Mouse (Mus musculus): ENCODE results near the gene Plxdc1. TPM values are rescaled to one million over a fixed set of nuclear protein-coding genes. Genes with fewer than 3 reads are reported as not detected.

The Plxdc1 gene
- polyA plus RNA-seq, 2 experiments, result 0.20 to 0.38 TPM

DNA sequence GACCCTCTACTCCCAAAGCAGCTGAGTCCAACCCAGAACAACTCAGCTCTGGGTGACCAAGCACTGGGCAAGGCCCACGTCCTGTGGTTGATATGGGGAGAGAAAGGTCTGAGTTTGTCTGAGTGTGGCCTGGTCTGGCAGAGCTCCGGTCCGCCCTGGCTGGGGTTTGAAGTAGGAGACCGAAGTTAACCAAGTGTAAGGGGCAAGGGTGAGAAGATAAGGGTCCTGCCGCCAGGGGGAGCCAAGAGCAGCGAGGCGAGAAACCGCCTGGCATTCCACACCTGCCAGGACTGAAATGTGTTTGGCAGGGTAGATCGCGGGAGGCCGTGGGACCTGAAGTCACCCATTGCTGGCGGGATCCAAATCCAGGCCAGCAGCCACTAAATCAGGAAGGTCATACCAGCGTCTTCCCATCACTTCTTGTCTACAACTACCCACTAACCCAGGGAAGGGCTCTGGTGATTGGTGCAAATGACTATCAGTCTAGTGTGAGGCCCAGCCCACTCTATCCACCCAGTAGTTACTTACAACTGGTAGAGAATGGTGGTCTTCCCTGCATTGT, 8.4 kb upstream of the Plxdc1 start:
- Histone ChIP-seq H3K4me1 (replicated peaks; ENCODE audit: control insufficient read depth in 2 of 2, insufficient read depth in 2 of 2, low read length in 1 of 2) (peaks cover under 1 to 17% of the 10 kb centered on the region in 2 experiments; a peak in 3 of 4 replicates), H3K4me3 (ENCODE audit: insufficient read depth in 1 of 2, low read depth in 2 of 2, low read length in 2 of 2) (peak overlapping the region; percentile 36 to 42), H3K27ac (no peak overlapping the region), H3K36me3 (replicated peaks; ENCODE audit: control insufficient read depth, insufficient read depth, low read depth) (no peaks in the 10 kb centered on the region), H3K27me3 (ENCODE audit: control insufficient read depth, insufficient read depth, low read length) (no peaks in the 10 kb centered on the region; the same call in 1 of the 2 replicates), H3K9ac (replicated peaks) (no peak overlapping the region), H3K9me3 (ENCODE audit: control insufficient read depth, low read length) (no peaks in the 10 kb centered on the region), H3K4me2 (ENCODE audit: low read depth) (peak overlapping the region; percentile 74)
- WGBS (ENCODE audit: insufficient replicate concordance), result 2% methylated on average over 13 of the region's 13 CpGs
- DNase-seq (ENCODE audit: low read depth in 3 of 3, low spot score in 3 of 3), result peak in 2 of 3 experiments; percentile 47 to 55
- TF ChIP-seq CTCF (IDR thresholded peaks at IDR 0.05; ENCODE audit: low read depth), result peak; percentile 94
- TF ChIP-seq EP300 (IDR thresholded peaks at IDR 0.05; ENCODE audit: low read depth), result no peak
- peak; percentile 63 for ATAC-seq (ENCODE audit: insufficient read depth)

DNA sequence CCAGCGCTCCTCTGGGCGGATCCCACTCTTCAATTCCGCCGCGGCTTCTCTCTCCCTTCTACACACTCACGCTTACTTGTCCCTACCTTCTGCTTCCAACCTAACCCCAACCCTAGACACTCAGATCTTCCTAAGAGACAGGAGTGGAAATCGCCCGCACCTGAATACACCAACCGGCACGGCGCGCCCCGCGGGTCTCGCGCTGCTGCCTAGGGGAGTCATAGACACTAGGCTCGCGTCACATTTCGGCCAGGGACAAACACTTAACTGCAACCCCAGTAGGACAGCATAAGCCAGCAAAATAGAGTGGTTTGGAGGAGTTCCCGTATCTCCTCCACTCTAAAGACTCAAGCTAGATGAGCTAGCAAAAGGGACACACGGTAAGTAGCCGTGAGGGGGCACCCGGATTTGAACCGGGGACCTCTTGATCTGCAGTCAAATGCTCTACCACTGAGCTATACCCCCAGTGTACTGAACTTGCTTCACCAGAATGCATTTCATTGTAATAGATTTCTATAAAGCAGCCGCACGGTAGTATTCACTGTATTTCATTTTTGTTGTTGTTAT, 2.4 kb upstream of the Plxdc1 start:
- H3K4me1 ChIP-seq (replicated peaks; ENCODE audit: control insufficient read depth in 2 of 2, insufficient read depth in 2 of 2, low read length in 1 of 2), result peaks cover 2 to 5% of the 10 kb centered on the region in 2 experiments; a peak in 3 of 4 replicates
- WGBS (ENCODE audit: insufficient replicate concordance), result under 1% methylated on average over 26 of the region's 26 CpGs
- no peaks in the 10 kb centered on the region for H3K36me3 ChIP-seq (replicated peaks; ENCODE audit: control insufficient read depth, insufficient read depth, low read depth)
- peak overlapping the region; percentile 84 for H3K4me2 ChIP-seq (ENCODE audit: low read depth)
- H3K27me3 ChIP-seq (ENCODE audit: control insufficient read depth, insufficient read depth, low read length), result peaks cover 24% of the 10 kb centered on the region
- peak overlapping the region; percentile 88 to 93 for H3K4me3 ChIP-seq (ENCODE audit: insufficient read depth in 1 of 2, low read depth in 2 of 2, low read length in 2 of 2)
- peak overlapping the region; percentile 83 for H3K27ac ChIP-seq
- H3K9me3 ChIP-seq (ENCODE audit: control insufficient read depth, low read length), result no peaks in the 10 kb centered on the region
- DNase-seq (ENCODE audit: low read depth in 3 of 3, low spot score in 3 of 3), result peak; percentile 75 to 79 (median 76)
- peak overlapping the region; percentile 73 for H3K9ac ChIP-seq (replicated peaks)
- ATAC-seq (ENCODE audit: insufficient read depth), result peak; percentile 82
- no peak for TF ChIP-seq CTCF (IDR thresholded peaks at IDR 0.05; ENCODE audit: low read depth)

DNA sequence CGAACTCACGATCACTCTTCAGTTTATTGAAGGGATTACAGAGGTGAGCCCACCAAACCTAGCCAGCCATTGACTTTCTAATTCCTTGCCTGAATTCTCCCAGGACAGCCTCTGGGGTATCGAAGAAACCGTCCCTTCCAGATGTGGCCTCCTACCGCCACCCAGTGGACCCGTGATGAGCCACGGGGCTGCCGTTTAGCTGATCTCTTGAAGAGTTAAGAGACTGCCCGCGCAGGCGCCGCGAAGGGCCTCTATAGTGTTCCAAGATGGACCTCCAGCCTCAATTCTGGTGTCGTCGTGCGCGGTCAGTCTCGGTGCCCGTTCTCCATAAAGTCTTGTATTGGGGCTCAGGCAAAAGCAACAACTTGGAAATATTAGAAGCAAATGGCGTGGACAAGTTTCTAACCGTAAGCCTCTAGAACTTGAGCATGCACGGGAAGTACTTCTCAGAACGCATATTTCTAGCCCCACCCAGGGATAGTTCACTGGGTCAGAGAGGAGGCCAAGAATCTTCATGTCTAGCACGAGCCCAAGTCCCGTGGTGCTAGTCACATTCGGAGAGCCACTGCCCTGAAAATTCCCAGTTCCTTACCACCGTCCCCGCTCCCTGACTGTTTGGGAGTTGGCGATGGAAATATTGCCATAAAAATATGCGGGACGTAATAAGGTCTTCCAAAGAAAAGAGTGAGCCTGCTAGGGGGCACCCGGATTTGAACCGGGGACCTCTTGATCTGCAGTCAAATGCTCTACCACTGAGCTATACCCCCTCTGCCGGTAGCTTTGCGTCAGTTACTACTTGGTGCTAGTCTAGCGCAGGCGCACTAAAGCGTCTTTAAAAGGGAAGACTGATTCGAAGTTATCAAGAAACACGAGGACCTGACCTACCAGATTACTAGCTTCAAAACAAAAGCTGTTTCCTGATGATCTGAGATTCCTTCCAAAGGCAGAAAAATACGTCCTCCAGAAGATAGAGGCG, 1.6 kb upstream of the Plxdc1 start:
- peak overlapping the region; percentile 73 for H3K9ac ChIP-seq (replicated peaks)
- peaks cover 24% of the 10 kb centered on the region for H3K27me3 ChIP-seq (ENCODE audit: control insufficient read depth, insufficient read depth, low read length)
- H3K4me1 ChIP-seq (replicated peaks; ENCODE audit: control insufficient read depth in 2 of 2, insufficient read depth in 2 of 2, low read length in 1 of 2), result peaks cover 2 to 5% of the 10 kb centered on the region in 2 experiments; a peak in 3 of 4 replicates
- DNase-seq (ENCODE audit: low read depth in 3 of 3, low spot score in 3 of 3) (peak; percentile 77 to 88 (median 79)), ATAC-seq (ENCODE audit: insufficient read depth) (peak; percentile 82)
- H3K9me3 ChIP-seq (ENCODE audit: control insufficient read depth, low read length), result no peaks in the 10 kb centered on the region
- TF ChIP-seq EP300 (IDR thresholded peaks at IDR 0.05; ENCODE audit: low read depth) (peak; percentile 30), CTCF (IDR thresholded peaks at IDR 0.05; ENCODE audit: low read depth) (peak; percentile 88)
- H3K4me3 ChIP-seq (ENCODE audit: insufficient read depth in 1 of 2, low read depth in 2 of 2, low read length in 2 of 2), result peak overlapping the region; percentile 88 to 93
- H3K27ac ChIP-seq, result peak overlapping the region; percentile 83
- peak overlapping the region; percentile 84 for H3K4me2 ChIP-seq (ENCODE audit: low read depth)
- WGBS (ENCODE audit: insufficient replicate concordance), result under 1% methylated on average over 42 of the region's 42 CpGs
- no peaks in the 10 kb centered on the region for H3K36me3 ChIP-seq (replicated peaks; ENCODE audit: control insufficient read depth, insufficient read depth, low read depth)

DNA sequence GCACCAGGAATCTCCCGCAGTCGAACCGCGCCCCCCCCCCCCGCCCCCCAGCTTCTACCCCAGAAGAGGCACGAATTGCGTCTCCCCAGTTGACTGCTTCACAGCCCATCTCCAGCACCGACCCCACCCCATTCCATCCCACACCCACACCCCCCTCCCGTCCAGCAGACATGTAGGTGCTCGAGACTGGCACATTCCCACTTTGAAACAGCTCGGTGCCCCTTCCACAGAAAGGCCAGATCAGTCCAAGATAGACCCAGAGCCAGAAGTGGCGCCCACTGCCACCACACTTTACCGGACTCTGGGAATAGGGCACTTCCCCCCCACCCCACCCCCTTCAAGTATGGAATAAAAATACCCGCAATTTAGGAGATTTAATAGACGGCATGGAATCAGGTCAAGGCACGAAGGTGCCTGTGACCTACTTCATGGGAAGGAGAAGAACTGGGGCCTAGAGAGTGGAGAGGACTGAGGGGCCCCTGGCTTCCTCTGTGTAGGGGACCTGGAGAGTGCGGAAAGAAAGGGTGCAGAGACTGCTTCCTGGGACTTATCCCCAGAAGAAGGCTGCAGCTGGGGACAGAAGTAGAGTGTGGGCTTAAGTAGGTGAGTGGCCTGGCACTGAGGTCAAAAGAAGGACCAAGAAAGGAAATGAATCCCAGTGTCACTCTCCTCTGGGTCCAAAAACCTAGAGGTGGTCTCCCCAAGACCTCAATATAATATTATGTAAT, 658 bp upstream of the Plxdc1 start:
- Histone ChIP-seq H3K4me2 (ENCODE audit: low read depth) (peak overlapping the region; percentile 84), H3K9ac (replicated peaks) (no peak overlapping the region), H3K9me3 (ENCODE audit: control insufficient read depth, low read length) (no peaks in the 10 kb centered on the region), H3K27me3 (ENCODE audit: control insufficient read depth, insufficient read depth, low read length) (peaks cover 24% of the 10 kb centered on the region), H3K4me1 (replicated peaks; ENCODE audit: control insufficient read depth in 2 of 2, insufficient read depth in 2 of 2, low read length in 1 of 2) (peaks cover 2 to 5% of the 10 kb centered on the region in 2 experiments; a peak in 3 of 4 replicates), H3K36me3 (replicated peaks; ENCODE audit: control insufficient read depth, insufficient read depth, low read depth) (no peaks in the 10 kb centered on the region), H3K27ac (no peak overlapping the region), H3K4me3 (ENCODE audit: insufficient read depth in 1 of 2, low read depth in 2 of 2, low read length in 2 of 2) (peak overlapping the region in 1 of 2 experiments; percentile 93; a peak in 2 of 4 replicates)
- ATAC-seq (ENCODE audit: insufficient read depth) (no peak), DNase-seq (ENCODE audit: low read depth in 3 of 3, low spot score in 3 of 3) (no peak)
- 25% methylated on average over 17 of the region's 17 CpGs for WGBS (ENCODE audit: insufficient replicate concordance)
- TF ChIP-seq CTCF (IDR thresholded peaks at IDR 0.05; ENCODE audit: low read depth), result no peak
- no peak for TF ChIP-seq EP300 (IDR thresholded peaks at IDR 0.05; ENCODE audit: low read depth)

Data from liver, embryonic 14.5 days (tissue).